Mouse (Mus musculus) kidney, embryonic 15.5 days (tissue): ENCODE measurements around the gene Crip2. TPM values are rescaled to one million over a fixed set of nuclear protein-coding genes. Genes with fewer than 3 reads are reported as not detected.

Source experiments
- ATAC-seq: fragments of 200-750 bp; cut with Nextera tagmentation; replicated peaks from 2 replicates; pipeline ENCODE4 v1.8.0; 2017; ENCODE audit warnings: moderate TSS enrichment; ENCODE audit not compliant: low FRiP score
- H3K27ac ChIP-seq: fragments of 300-500 bp; sonication (generic); 2 replicates; pipeline ENCODE4 v1.5.1; 2015; ENCODE audit warnings: mild to moderate bottlenecking, inconsistent platforms
- H3K27me3 ChIP-seq: fragments of 300-500 bp; sonication (generic); 2 replicates; pipeline ENCODE4 v1.6.1; 2015; ENCODE audit warnings: inconsistent platforms
- H3K36me3 ChIP-seq: fragments of 300-500 bp; sonication (generic); 2 replicates; pipeline ENCODE4 v1.6.1; 2015; ENCODE audit warnings: inconsistent platforms
- H3K4me1 ChIP-seq: fragments of 300-500 bp; sonication (generic); 2 replicates; pipeline ENCODE4 v1.6.1; 2015; ENCODE audit warnings: inconsistent platforms
- H3K4me2 ChIP-seq: fragments of 300-500 bp; sonication (generic); 2 replicates; pipeline ENCODE4 v1.6.1; 2015; ENCODE audit warnings: moderate library complexity, mild to moderate bottlenecking, inconsistent platforms
- H3K4me3 ChIP-seq: fragments of 300-500 bp; sonication (generic); replicated peaks from 2 replicates; pipeline ENCODE4 v1.5.1; 2015; ENCODE audit warnings: mild to moderate bottlenecking, inconsistent platforms
- H3K9ac ChIP-seq: fragments of 300-500 bp; sonication (generic); 2 replicates; pipeline ENCODE4 v1.6.1; 2015; ENCODE audit warnings: mild to moderate bottlenecking, inconsistent platforms
- H3K9me3 ChIP-seq: fragments of 300-500 bp; sonication (generic); replicated peaks from 2 replicates; pipeline ENCODE4 v1.6.1; 2016; ENCODE audit warnings: inconsistent platforms
- WGBS: fragments of 180-500 bp; shearing (Covaris S2); methylation state at CpG from one replicate; pipeline ENCODE4 v1.1.7; 2015; ENCODE audit warnings: mixed read lengths; 5-methylcytosine and 5-hydroxymethylcytosine counted together
- polyA plus RNA-seq: library from polyadenylated mRNA; unstranded; fragments of >200 nt; fragmentation: Nextera tagmentation; extraction: Ambion mirVana; gene quantifications from 2 replicates; pipeline ENCODE4 v1.2.1, GENCODE M21; 2015

Crip2 gene
- polyA plus RNA-seq = 203 and 210 TPM in 2 replicates

GRCm38 (mm10) chr12:113139908-113140615, at the start of gene Crip2:
Crip2 (plus strand) TSS chr12:113140236.
- Histone ChIP-seq H3K4me2 (peak within 1 kb of the TSS; percentile 85), H3K4me1 (peaks cover 64% of the 10 kb centered on the region), H3K9ac (peak within 1 kb of the TSS; percentile 55), H3K27ac (peak within 1 kb of the TSS; percentile 82), H3K27me3 (no peaks in the 10 kb centered on the region), H3K36me3 (peaks cover 53% of the 10 kb centered on the region), H3K9me3 (no peaks in the 10 kb centered on the region), H3K4me3 (peak within 1 kb of the TSS; percentile 60)
- WGBS = under 1% methylated on average over 64 of the region's 68 CpGs
- peak; percentile 82 for ATAC-seq

- H3K9me3 ChIP-seq = no peaks in the 10 kb centered on the region
- 86% methylated on average over 5 of the region's 5 CpGs for WGBS
- peaks cover 38% of the 10 kb centered on the region for H3K4me1 ChIP-seq
- no peaks in the 10 kb centered on the region for H3K27me3 ChIP-seq
- peak overlapping the region; percentile 92; the same call in 1 of the 2 replicates for H3K4me3 ChIP-seq
- H3K27ac ChIP-seq = no peak overlapping the region
- H3K36me3 ChIP-seq = no peaks in the 10 kb centered on the region
- H3K9ac ChIP-seq = no peak overlapping the region
- H3K4me2 ChIP-seq = peak overlapping the region; percentile 96
- ATAC-seq = 0 out of 2 replicates have a peak, but pooled peaks have one; percentile 0
These were observed 43.0 kb upstream of the Crip2 start for GRCm38 (mm10) chr12:113097040-113097439.

- peak; percentile 79 for ATAC-seq
- peak within 1 kb of the TSS; percentile 80 for H3K27ac ChIP-seq
These were observed 42.2 kb upstream of the Crip2 start, which contains the start of gene Mta1 for GRCm38 (mm10) chr12:113097749-113098281. Mta1 (plus strand) TSS chr12:113098278.

GRCm38 (mm10) chr12:113098530-113099151, 41.4 kb upstream of the Crip2 start:
- Histone ChIP-seq H3K4me2 (peak overlapping the region; percentile 81), H3K27me3 (no peaks in the 10 kb centered on the region), H3K4me1 (peaks cover 50% of the 10 kb centered on the region), H3K36me3 (peaks cover 6% of the 10 kb centered on the region; the same call in 1 of the 2 replicates), H3K9me3 (no peaks in the 10 kb centered on the region), H3K4me3 (peak overlapping the region; percentile 92), H3K9ac (peak overlapping the region; percentile 100), H3K27ac (peak overlapping the region; percentile 80)
- WGBS = 0% methylated on average over 40 of the region's 60 CpGs
- ATAC-seq = peak; percentile 23; the same call in 1 of the 2 replicates

More at GRCm38 (mm10) chr12:113097749-113098281, 42.2 kb upstream of the Crip2 start, which contains the start of gene Mta1:
- H3K36me3 ChIP-seq = peaks cover 3% of the 10 kb centered on the region; the same call in 1 of the 2 replicates
- H3K4me3 ChIP-seq = peak within 1 kb of the TSS; percentile 92
- no peaks in the 10 kb centered on the region for H3K27me3 ChIP-seq
- H3K9ac ChIP-seq = peak within 1 kb of the TSS; percentile 100
- no peaks in the 10 kb centered on the region for H3K9me3 ChIP-seq
- H3K4me1 ChIP-seq = peaks cover 44% of the 10 kb centered on the region
- 2% methylated on average over 28 of the region's 53 CpGs for WGBS
- peak within 1 kb of the TSS; percentile 96 for H3K4me2 ChIP-seq

- Histone ChIP-seq H3K4me2 (peak overlapping the region; percentile 81), H3K9ac (peak overlapping the region; percentile 100), H3K36me3 (peaks cover 10% of the 10 kb centered on the region), H3K4me1 (peaks cover 50% of the 10 kb centered on the region), H3K4me3 (peak overlapping the region; percentile 92), H3K27ac (peak overlapping the region; percentile 80; the same call in 1 of the 2 replicates), H3K9me3 (no peaks in the 10 kb centered on the region), H3K27me3 (no peaks in the 10 kb centered on the region)
- no peak for ATAC-seq
- WGBS = 17% methylated on average over 6 of the region's 6 CpGs
These were observed 40.4 kb upstream of the Crip2 start for GRCm38 (mm10) chr12:113099470-113100237.

DNA sequence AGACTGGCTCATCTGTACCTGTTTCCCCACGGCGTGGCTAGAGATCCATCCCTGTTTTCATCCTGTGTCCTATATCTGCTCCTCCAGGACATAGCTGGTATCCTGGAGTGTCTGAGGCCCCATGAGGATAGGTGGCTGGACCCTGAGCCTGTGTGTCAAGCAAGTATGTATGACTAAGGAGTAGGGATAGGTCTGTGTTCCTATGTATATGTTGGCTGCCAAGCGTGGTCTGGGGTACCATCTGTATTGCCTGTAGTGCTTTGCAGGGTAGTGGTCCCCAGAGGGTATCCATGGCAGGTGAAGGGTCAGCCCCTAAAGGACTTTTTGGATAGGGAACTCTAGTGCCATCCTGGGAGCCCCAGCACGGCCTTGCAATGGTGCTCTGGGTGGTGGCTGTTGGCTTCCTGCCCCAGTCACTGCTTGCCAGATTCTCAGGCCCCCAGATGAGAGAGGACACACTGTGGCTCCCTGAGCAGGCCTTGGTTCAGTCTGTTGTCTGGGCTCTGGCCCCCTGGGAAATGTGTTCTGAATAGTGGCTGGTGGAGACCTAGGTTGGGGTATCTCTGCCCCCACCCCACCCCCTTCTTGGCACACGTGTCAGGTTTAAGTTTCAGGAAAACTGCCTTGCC, 39.5 kb upstream of the Crip2 start:
- H3K4me1 ChIP-seq = peaks cover 50% of the 10 kb centered on the region
- H3K9me3 ChIP-seq = no peaks in the 10 kb centered on the region
- H3K9ac ChIP-seq = no peak overlapping the region
- no peak for ATAC-seq
- H3K27me3 ChIP-seq = no peaks in the 10 kb centered on the region
- H3K4me3 ChIP-seq = peak overlapping the region; percentile 92; the same call in 1 of the 2 replicates
- WGBS = 79% methylated on average over 5 of the region's 5 CpGs
- 0 out of 2 replicates have a peak overlapping the region, but pooled peaks have one; percentile 81 for H3K4me2 ChIP-seq
- H3K36me3 ChIP-seq = peaks cover 15% of the 10 kb centered on the region
- H3K27ac ChIP-seq = no peak overlapping the region

- WGBS = 78% methylated on average over 9 of the region's 9 CpGs
- Histone ChIP-seq H3K4me3 (no peak overlapping the region), H3K36me3 (peaks cover 19% of the 10 kb centered on the region), H3K9ac (no peak overlapping the region), H3K27me3 (no peaks in the 10 kb centered on the region), H3K4me2 (no peak overlapping the region), H3K27ac (no peak overlapping the region), H3K4me1 (peaks cover 50% of the 10 kb centered on the region), H3K9me3 (no peaks in the 10 kb centered on the region)
- ATAC-seq = no peak
These were observed 38.6 kb upstream of the Crip2 start for GRCm38 (mm10) chr12:113101251-113101960.

DNA sequence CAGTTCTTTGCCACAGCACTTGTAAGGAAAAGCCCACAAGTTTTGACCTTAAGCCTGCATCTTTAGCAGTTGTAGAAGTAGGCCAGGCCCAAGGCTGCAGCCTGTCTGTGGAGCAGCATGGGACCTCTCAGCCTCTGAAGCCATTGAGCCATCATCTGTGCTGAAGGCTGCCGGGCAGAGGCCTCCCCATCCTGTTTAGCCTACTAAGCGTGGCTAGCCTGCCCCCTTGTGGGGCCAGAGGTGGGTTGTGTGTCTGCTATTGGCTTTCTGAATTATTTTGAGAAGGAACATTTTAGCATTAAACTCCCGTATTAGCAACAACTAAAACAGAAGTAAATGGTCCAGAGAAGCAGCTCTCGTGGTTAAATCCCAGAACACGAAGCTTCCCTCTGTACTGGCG, 37.6 kb upstream of the Crip2 start:
- 58% methylated on average over 6 of the region's 6 CpGs for WGBS
- no peak overlapping the region for H3K27ac ChIP-seq
- H3K4me1 ChIP-seq = peaks cover 51% of the 10 kb centered on the region
- H3K9ac ChIP-seq = no peak overlapping the region
- H3K4me2 ChIP-seq = no peak overlapping the region
- ATAC-seq = no peak
- H3K4me3 ChIP-seq = no peak overlapping the region
- H3K9me3 ChIP-seq = no peaks in the 10 kb centered on the region
- no peaks in the 10 kb centered on the region for H3K27me3 ChIP-seq
- H3K36me3 ChIP-seq = peaks cover 19% of the 10 kb centered on the region

DNA sequence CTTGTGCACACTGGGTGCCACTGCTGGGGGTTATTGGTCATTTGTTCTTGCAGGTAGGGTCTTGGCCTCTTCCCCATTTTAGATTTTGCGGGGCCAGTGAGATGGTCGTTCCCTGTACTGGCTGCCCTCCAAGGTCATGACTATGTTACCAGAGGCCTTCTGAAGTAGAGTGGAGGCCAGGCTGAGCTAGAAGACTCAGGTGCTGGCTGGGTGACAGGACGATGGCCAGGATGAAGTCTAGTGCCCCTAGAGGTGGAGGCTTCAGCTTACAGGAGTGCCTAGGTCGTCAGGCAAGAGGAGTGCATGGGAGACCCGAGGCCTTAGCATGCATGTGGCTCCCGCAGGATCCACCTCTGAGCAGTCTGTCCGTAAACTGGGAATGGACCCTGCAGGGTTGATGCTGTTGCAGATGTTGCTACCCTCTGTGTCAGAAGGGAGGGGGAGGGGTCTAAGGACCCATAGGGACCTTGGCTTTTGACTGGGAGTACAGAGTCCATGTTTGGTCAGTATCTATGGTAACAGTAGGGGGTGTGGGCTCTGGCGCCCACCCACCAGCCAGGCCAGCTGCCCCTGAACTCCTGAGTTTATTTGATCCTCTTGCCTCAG, 36.1 kb upstream of the Crip2 start:
- Histone ChIP-seq H3K4me3 (no peak overlapping the region), H3K27ac (no peak overlapping the region), H3K27me3 (no peaks in the 10 kb centered on the region), H3K9me3 (no peaks in the 10 kb centered on the region), H3K36me3 (peaks cover 24% of the 10 kb centered on the region), H3K4me2 (no peak overlapping the region), H3K9ac (no peak overlapping the region), H3K4me1 (peaks cover 49% of the 10 kb centered on the region)
- peak; percentile 3; the same call in 1 of the 2 replicates for ATAC-seq
- 89% methylated on average over 8 of the region's 8 CpGs for WGBS

DNA sequence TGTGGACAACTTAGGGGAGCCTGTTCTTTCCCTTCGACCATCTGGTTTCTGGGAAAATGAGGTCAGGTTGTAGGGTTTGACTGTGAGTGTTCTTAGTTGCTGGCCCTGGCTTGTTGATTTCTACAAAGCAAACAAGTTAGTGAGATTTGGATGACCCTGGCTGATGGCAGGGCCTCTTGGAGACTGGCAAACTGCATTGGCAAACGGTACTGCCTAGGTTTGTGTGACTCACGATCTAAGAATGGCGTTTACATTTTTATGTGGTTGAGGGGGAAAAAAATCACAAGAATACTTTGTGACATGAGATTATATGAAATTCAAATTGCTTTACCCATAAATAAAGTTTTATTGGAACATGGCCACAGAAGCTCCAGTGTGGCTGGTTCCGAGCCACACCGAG, 33.6 kb upstream of the Crip2 start:
- WGBS = 84% methylated on average over 6 of the region's 6 CpGs
- H3K4me3 ChIP-seq = no peak overlapping the region
- H3K9me3 ChIP-seq = no peaks in the 10 kb centered on the region
- peaks cover 26% of the 10 kb centered on the region for H3K36me3 ChIP-seq
- no peaks in the 10 kb centered on the region for H3K27me3 ChIP-seq
- no peak for ATAC-seq
- H3K4me1 ChIP-seq = peaks cover 26% of the 10 kb centered on the region
- no peak overlapping the region for H3K9ac ChIP-seq
- H3K27ac ChIP-seq = no peak overlapping the region
- no peak overlapping the region for H3K4me2 ChIP-seq
